Mouse (Mus musculus): Measurements from ENCODE around the gene Mipol1.

The Mipol1 gene

DNA sequence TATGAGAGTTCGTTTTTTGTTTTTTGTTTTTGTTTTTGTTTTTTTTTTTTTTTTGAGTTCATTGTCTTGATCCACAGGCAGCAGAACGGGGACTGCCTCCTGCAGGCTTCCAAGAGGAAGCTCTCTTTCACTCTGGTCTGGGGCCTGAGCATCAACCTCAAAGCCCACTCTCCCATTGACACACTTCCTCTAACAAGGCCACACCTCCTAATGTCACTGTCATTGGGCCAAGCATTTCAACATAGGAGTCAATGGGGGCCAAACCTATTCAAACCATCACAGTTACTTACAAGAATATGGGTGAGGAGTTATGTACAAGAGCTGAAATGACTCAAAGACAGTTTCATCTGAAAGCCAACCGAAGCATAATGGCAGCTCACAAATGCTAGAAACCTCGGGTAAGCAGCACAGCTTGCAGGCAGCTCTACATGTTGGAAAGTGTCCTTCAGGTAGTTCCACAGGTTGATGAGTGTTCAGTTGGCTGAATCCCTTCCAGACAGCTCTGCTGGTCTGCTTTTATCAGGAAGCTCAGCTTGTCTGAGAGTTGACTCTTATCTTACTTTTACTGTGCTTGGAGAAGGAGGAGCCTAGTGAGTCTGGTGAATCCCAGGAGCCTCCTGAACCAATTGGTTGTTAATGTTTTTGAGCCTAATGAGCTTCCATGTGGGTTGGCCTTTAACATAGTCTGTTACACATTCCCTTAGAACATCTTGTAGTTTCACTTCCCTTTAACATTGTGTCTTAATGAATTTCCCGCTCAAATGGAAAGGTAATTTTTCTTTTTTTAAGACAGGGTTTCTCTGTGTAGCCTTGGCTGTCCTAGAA lies 13.7 kb downstream of the Mipol1 start:
- DNase-seq (ENCODE audit: low spot score) = no peak

DNA sequence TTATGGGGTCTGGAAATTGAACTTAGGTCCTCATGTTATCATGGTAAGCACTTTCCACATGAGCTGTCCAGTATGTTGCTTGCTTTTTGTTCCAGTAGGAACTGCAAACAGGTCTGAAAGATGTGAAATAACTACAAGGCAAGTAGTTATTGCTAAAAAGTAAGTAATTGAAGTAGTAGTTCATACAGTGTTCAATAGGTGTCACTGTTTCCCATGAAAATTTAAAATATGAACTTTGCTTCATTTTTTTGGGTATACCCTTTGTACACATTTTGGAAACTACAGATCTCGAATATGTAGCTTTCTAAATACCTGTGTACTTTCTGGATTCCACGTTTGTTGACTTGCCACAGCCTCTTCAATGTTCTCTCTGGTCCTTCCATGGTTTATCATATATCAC lies 28.3 kb downstream of the Mipol1 start:
- no peak for DNase-seq (ENCODE audit: low spot score)

DNA sequence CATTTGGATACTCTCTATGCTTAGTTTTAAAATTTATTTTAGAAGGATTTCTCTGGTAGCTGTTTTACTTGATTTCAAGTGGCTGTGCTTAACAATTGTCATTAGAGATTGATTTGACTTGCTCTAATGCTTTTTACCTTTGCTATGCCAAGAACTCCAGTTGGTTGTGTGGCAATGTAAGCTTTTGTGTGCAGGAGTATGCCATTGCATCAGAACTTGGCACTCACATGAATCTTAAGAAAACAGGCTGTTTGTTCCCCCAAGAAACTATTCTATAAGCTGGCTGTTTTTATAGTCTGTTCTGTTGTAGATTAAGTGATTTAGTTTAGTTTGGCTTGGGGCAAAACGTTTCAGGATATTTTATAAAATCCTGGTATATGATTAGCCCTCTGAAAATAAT lies 45.2 kb downstream of the Mipol1 start:
- DNase-seq (ENCODE audit: low spot score) = no peak

DNA sequence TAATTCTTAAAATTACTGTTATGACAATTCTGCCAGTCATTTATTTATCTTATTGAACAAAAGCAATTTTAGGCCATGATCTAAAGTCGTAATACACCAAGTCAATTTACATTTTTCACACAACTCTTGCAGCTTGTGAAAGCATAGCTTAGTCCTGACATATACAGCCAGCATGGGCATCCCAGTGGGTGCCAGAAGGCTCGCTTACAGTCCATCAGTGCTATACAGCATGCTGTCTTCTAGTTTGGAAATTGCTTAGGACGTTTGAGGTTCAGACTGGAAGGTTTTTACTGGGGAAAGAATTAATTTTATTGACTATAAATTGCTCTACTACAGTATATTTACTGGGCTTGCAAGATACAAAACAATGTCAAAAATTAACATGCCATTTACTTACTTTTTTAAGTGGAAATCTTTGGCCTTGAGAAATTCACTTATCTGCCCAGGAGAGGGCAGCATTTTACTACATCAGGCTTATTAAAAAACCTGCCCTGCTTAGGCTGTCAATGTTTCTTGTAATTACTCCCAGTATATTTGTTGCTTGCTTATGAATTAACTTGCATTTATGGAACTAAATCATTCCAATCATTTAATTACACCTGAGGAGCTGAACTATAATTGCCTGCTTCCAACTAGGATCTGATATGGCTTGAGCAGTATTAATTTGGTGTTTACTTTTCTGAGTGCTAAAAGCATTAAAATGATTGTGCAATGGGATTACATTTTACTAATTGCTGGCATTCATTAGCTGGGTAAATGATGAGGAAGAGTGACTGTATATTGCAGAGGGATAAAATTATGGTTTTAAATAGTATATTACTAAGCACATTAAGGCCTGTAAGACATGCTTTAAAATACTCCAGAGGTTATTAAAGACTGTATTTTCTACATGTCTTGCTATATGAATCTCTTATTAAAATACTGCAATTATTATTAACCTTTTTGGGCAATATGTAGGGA lies 51.2 kb downstream of the Mipol1 start:
- no peak for DNase-seq (ENCODE audit: low spot score)

DNA sequence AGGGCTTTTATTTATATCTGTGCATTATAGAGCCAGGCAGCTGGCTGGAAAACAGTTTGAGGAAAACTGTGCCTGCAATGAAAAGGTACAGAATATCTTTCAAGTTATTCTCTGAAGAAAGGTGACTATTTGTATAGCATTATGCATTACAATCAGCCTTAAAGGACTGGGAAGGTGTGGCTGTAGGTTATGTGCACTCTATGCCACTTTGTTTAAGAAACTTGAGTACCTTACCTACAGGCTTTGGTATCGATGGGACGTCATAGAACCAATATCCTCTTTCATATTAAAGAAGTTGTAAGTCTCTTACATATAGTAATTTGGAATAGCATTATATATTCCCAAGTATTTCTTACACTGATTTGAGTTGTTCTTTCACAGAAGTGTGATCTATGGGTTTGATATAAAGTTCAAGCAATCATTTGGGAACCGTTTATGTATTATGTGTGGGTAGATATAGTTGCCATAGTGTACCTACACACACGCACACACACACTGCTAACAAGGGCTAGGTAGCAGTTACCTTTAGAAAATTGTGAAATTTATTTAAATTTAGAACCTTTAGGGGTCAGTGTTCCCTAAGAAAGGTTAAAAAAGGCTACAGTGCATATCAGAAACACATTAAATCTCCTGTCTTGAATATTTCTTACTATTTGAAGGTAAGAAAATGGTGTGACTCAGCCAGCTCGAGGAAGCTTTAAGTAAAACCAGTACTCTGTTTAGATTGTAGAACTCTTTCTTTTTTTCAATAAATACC lies 55.3 kb downstream of the Mipol1 start:
- DNase-seq (ENCODE audit: low spot score) = no peak

- no peak for DNase-seq (ENCODE audit: low spot score)
Measured at GRCm38 (mm10) chr12:57307337-57307736, 77.1 kb downstream of the Mipol1 start.

- DNase-seq (ENCODE audit: low spot score) = no peak
Measured at GRCm38 (mm10) chr12:57307748-57308147, 77.5 kb downstream of the Mipol1 start.

- DNase-seq (ENCODE audit: low spot score) = no peak
Measured at GRCm38 (mm10) chr12:57339053-57339452, 108.8 kb downstream of the Mipol1 start.

DNA sequence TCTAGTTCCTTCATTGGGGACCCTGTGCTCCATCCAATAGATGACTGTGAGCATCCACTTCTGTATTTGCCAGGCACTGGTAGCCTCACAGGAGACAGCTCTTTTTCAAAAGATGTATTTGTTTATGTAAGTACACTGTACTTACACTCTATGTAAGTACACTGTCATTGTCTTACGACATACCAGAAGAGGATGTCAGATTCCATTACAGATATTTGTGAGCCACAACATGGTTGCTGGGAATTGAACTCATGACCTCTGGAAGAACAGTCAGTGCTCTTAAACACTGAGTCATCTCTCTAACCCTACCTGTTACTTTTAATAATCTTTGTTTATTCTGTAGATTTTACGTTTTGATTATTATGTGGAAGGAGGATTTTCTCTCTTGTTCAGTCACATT lies 109.9 kb downstream of the Mipol1 start:
- no peak for DNase-seq (ENCODE audit: low spot score)

GRCm38 (mm10) chr12:57362732-57363131 lies 132.5 kb downstream of the Mipol1 start:
- DNase-seq (ENCODE audit: low spot score) = no peak

- DNase-seq (ENCODE audit: low spot score) = no peak
Measured at GRCm38 (mm10) chr12:57364027-57364426, 133.8 kb downstream of the Mipol1 start.

DNA sequence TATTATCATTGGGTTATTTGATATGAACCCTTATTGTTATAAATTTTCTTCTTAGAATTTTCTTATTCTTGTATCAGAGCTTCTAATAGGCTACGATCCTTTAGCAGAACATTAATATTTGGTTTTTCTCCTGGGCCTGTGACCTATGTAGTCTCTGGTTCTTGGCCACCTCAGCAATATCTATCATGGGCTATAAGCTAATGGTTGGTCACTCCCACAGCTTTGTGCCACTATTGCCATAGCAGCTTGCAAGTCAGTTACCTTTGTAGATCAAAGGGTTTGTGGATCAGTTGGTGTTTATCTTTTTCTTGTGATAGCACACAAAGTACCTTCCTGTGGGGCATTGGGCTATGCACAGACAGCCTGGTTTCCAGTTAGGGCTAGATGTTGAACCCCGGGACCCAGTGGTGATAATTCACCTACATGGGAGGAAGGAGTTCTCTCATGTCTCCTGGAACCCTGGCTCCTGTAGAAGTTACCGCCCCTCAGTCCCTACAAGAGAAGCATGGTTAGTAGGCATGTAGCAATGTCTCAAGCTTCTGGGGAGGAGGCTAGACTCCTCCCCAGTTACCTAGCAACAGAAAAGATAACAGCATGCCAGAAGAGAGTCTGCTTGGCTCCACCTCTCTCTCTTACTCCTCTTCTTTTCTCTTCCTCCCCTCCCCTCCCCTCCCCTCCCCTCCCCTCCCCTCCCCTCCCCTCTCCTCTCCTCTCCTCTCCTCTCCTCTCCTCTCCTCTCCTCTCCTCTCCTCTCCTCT lies 141.7 kb downstream of the Mipol1 start:
- DNase-seq (ENCODE audit: low spot score) = no peak

- no peak for DNase-seq (ENCODE audit: low spot score)
Measured at GRCm38 (mm10) chr12:57382797-57383196, 152.6 kb downstream of the Mipol1 start.

DNA sequence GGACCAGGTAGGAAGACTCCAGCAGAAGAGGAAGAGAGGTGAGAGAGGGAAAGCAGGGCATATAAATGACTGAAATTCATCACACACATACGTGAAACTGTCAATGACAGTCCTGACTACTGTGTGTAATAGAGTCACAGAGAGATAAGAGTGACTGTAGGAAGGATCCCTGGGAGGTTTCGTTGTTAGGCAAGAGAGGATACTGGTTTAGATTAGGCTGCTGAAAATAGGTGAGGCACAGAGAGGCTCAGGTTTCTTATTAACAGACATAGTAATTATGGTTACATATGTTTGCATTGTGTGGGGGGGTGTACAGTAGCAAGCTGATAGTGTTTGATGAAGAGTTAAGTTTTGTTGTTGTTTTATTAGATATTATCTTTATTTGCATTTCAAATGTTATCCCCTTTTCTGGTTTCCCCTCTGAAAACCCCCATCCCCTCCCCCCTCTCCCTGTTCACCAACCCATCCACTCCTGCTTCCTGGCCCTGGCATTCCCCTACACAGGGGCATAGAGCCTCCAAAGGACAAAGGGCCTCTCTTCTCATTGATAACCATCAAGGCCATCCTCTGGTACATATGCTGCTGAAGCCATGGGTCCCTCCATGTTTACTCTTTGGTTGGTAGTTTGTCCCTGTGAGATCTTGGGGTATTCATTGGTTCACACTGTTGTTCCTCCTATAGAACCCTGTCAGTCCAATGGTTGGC lies 157.5 kb downstream of the Mipol1 start:
- no peak for DNase-seq (ENCODE audit: low spot score)

- no peak for DNase-seq (ENCODE audit: low spot score)
Measured at GRCm38 (mm10) chr12:57399547-57399946, 169.3 kb downstream of the Mipol1 start.

- DNase-seq (ENCODE audit: low spot score) = no peak
Measured at GRCm38 (mm10) chr12:57400186-57400585, 170.0 kb downstream of the Mipol1 start.

GRCm38 (mm10) chr12:57401126-57401525 lies 170.9 kb downstream of the Mipol1 start:
- DNase-seq (ENCODE audit: low spot score) = no peak

- no peak for DNase-seq (ENCODE audit: low spot score)
Measured at GRCm38 (mm10) chr12:57402360-57402759, 172.1 kb downstream of the Mipol1 start.

DNA sequence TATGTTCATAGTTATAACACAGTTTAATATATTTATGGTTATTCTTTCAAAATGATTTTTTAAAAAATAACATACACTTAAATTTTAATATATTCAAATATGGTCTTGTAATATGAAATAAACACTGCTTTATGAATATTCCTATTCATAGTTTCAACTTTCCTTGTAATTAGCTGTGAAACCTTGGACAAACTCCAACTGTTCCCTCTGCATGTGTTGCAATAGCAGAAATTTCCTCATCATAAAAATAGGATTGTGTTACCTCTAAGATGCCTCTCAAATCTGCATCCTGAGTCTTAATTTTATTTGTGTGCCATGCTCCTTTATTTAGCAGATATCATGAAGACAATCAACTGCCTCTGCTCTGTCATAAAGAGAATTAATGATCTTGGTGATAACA lies 179.7 kb downstream of the Mipol1 start:
- DNase-seq (ENCODE audit: low spot score) = no peak

GRCm38 (mm10) chr12:57413833-57414232 lies 183.6 kb downstream of the Mipol1 start:
- DNase-seq (ENCODE audit: low spot score) = no peak

DNA sequence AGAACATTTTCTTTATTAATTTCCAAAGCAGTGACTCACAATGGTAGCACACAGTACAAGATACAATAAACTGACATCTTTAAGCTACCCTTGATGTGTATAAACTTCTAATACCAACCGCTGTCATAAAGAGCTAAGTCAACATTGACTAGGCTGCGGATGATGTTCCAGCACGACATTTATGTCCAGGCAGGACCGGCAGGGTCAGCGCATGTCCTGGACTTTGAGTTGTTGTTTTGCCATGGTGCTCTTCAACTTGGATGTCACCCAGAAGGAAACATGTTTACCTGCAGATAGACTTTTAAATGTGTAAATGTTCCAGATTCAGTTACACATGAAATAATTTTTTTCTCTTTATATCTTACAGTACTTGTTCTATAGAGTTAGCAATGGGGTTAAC lies 194.7 kb downstream of the Mipol1 start:
- DNase-seq (ENCODE audit: low spot score) = no peak

All from testis, postnatal 10 days (tissue).